Comparison of ENCODE assay signal across 18 mouse cellular contexts in the genomic region with DNA sequence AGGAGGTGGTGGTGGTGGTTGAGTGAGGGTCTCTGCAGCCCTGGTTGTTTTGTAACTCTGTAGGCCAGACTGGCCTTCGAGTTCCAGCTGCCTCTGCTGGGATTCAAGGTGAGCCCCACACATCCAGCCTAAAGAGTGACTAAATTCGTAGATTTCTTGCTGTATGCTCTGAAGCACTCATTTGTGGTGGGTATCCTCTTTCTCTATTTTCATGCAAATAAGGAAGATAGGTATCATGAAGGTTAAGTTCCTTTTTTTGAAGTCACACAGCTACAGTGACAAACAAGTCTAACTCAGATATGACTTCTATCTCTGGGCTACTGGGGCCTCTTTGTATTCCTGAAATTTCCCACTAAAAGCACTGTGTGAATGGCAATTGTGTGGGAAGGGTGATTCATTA. TPM values are rescaled to one million over a fixed set of nuclear protein-coding genes. Genes with fewer than 3 reads are reported as not detected.
DNase-seq lines count a peak whose midpoint lies in the region; ATAC-seq lines count a peak whose summit lies in the region.
"Had no signal": no experiment of that assay in that cellular context is flagged by ENCODE, and none has a peak within 500 bp of the region (broad histone marks: within the 10 kb centered on the region; RNA-seq: fewer than 3 reads in every experiment).

No protein-coding gene starts in this region.

- peak; percentile 39 for DNase-seq in 416B (ENCODE audit: low read depth)
- DNase-seq in A20 (ENCODE audit: low read depth, low spot score), result peak; percentile 53
- DNase-seq in Muller cell, postnatal 12 days (ENCODE audit: inconsistent ontology term), result no peak
- no peak for DNase-seq in cerebellum, adult 18-20 months
- no peak for DNase-seq in adrenal gland, postnatal 25 days
- DNase-seq: adrenal gland, adult 2 months; cerebellum, postnatal 10 days; forebrain, postnatal 0 days; kidney, postnatal 36 days; lung, adult 18-20 months; lung, postnatal 14 days; right cerebral cortex, postnatal 25 days had no signal

- peak; percentile 65 for ATAC-seq in common myeloid progenitor, adult 5-6 weeks (replicated peaks; ENCODE audit: low read depth, poor library complexity, severe bottlenecking)
- peak; percentile 66 for ATAC-seq in megakaryocyte, adult 5-6 weeks (ENCODE audit: poor library complexity, severe bottlenecking)
- ATAC-seq: forebrain, postnatal 0 days; intestine, embryonic 15.5 days; midbrain, embryonic 16.5 days had no signal

RNA-seq across cellular contexts. Expression of a gene that starts 6.9 kb away (rescaled TPM):
- 45.8 and 49.7 TPM in 2 replicates for total RNA-seq in common myeloid progenitor, adult 5-6 weeks (2017)
- total RNA-seq in megakaryocyte, adult 5-6 weeks (2015), result 28.4 and 33.9 TPM in 2 replicates
- 42.2 and 43.7 TPM in 2 replicates for total RNA-seq in megakaryocyte, adult 5-6 weeks (2017)
- 49.4 and 56.7 TPM in 2 replicates for total RNA-seq in adrenal gland, postnatal 25 days (2021)

RNA-seq across cellular contexts. Expression of a gene that starts 51.6 kb away (rescaled TPM):
- total RNA-seq in common myeloid progenitor, adult 5-6 weeks (2017), result 2.0 and 2.9 TPM in 2 replicates
- total RNA-seq in megakaryocyte, adult 5-6 weeks (2015), result 0.07 TPM in 1 of 2 replicates, not detected in the other
- total RNA-seq in megakaryocyte, adult 5-6 weeks (2017), result 0.37 TPM in 1 of 2 replicates, not detected in the other
- total RNA-seq in adrenal gland, postnatal 25 days (2021), result not detected in 2 replicates
- total RNA-seq: forebrain, postnatal 0 days; layer of hippocampus, postnatal 10 days; left cerebral cortex, adult 8-10 months had no signal

Comparison
In these comparisons a context has a peak if more than half of its experiments do, and no peak if none do; other contexts are left out.
1. DNase-seq: peak in 416B (single experiment) and A20 (single experiment); none in Muller cell, postnatal 12 days (single experiment), cerebellum, adult 18-20 months (0 of 2) and adrenal gland, postnatal 25 days (single experiment).